ENCODE assay signal across 20 mouse cellular contexts in genomic region chr6:149323523-149324241, GRCm38 (mm10). TPM values are rescaled to one million over a fixed set of nuclear protein-coding genes. Genes with fewer than 3 reads are reported as not detected.
DNase-seq lines count a peak whose midpoint lies in the region; ATAC-seq and TF ChIP-seq lines count a peak whose summit lies in the region.
"Had no signal": no experiment of that assay in that cellular context is flagged by ENCODE, and none has a peak within 500 bp of the region (broad histone marks: within the 10 kb centered on the region; RNA-seq: fewer than 3 reads in every experiment).

No protein-coding gene starts in this region.

- ATAC-seq in liver, postnatal 0 days = no peak
- peak; percentile 38; the same call in 1 of the 2 replicates for ATAC-seq in liver, embryonic 14.5 days (ENCODE audit: insufficient read depth)
- no peak for ATAC-seq in midbrain, embryonic 15.5 days (replicated peaks)
- ATAC-seq in hindbrain, embryonic 13.5 days (ENCODE audit: low FRiP score) = no peak
- ATAC-seq: activated CD4-positive, CD25-positive, alpha-beta regulatory T cell, adult 4 months; hindbrain, postnatal 0 days; Patski had no signal

- no peak for TF ChIP-seq CTCF in liver, postnatal 0 days (IDR thresholded peaks at IDR 0.05; ENCODE audit: low read depth)
- no peak for TF ChIP-seq CTCF in bone marrow macrophage, adult 2 months (IDR thresholded peaks at IDR 0.05; ENCODE audit: low read depth, low read length)
- TF ChIP-seq CTCF in liver, embryonic 14.5 days (IDR thresholded peaks at IDR 0.05; ENCODE audit: low read depth) = no peak

- no peak overlapping the region for H3K4me2 ChIP-seq in liver, postnatal 0 days (ENCODE audit: low read depth, low read length)
- H3K4me2 ChIP-seq in liver, embryonic 14.5 days (ENCODE audit: low read depth) = no peak overlapping the region
- H3K4me2 ChIP-seq in myocyte (ENCODE audit: low read depth) = peak overlapping the region; percentile 8
- H3K4me2 ChIP-seq in midbrain, embryonic 15.5 days = no peak overlapping the region
- no peak overlapping the region for H3K4me2 ChIP-seq in hindbrain, embryonic 13.5 days
- H3K4me2 ChIP-seq: neural tube, embryonic 15.5 days had no signal

- H3K27ac ChIP-seq in liver, postnatal 0 days (ENCODE audit: low read depth) = no peak overlapping the region
- H3K27ac ChIP-seq in bone marrow macrophage, adult 2 months (ENCODE audit: insufficient read depth, low read depth, low read length) = peak overlapping the region; percentile 86
- no peak overlapping the region for H3K27ac ChIP-seq in liver, embryonic 14.5 days
- H3K27ac ChIP-seq in midbrain, embryonic 15.5 days = no peak overlapping the region
- H3K27ac ChIP-seq in hindbrain, embryonic 13.5 days = no peak overlapping the region
- H3K27ac ChIP-seq: heart, adult 2 months; hindbrain, postnatal 0 days; neural tube, embryonic 15.5 days had no signal

- H3K9me3 ChIP-seq in liver, postnatal 0 days (ENCODE audit: low read length) = no peaks in the 10 kb centered on the region
- H3K9me3 ChIP-seq in liver, embryonic 14.5 days (ENCODE audit: control insufficient read depth, low read length) = no peaks in the 10 kb centered on the region
- H3K9me3 ChIP-seq in midbrain, embryonic 15.5 days = no peaks in the 10 kb centered on the region
- no peaks in the 10 kb centered on the region for H3K9me3 ChIP-seq in hindbrain, embryonic 13.5 days
- H3K9me3 ChIP-seq: neural tube, embryonic 15.5 days had no signal

- no peak for TF ChIP-seq POLR2A in bone marrow macrophage, adult 2 months (IDR thresholded peaks at IDR 0.05; ENCODE audit: borderline replicate concordance, low read depth, low read length)
- no peak for TF ChIP-seq POLR2A in myocyte (IDR thresholded peaks at IDR 0.05; ENCODE audit: insufficient read length, low read depth)

- peaks cover 13% of the 10 kb centered on the region for H3K79me2 ChIP-seq in myocyte (ENCODE audit: control insufficient read depth, insufficient read depth)

- no peak overlapping the region for H3K9ac ChIP-seq in liver, postnatal 0 days (replicated peaks)
- no peak overlapping the region for H3K9ac ChIP-seq in liver, embryonic 14.5 days (replicated peaks)
- no peak overlapping the region for H3K9ac ChIP-seq in midbrain, embryonic 15.5 days
- H3K9ac ChIP-seq in hindbrain, embryonic 13.5 days = no peak overlapping the region
- H3K9ac ChIP-seq: neural tube, embryonic 15.5 days had no signal

- peak; percentile 5 for DNase-seq in liver
- DNase-seq in liver, postnatal 0 days = no peak
- no peak for DNase-seq in liver, embryonic 14.5 days (ENCODE audit: low read depth in 3 of 3, low spot score in 3 of 3)
- no peak for DNase-seq in right cerebral cortex, adult 2 months (ENCODE audit: low spot score in 2 of 2)
- DNase-seq: adrenal gland, postnatal 14 days; cerebellum, adult 8-10 months; gastrocnemius, postnatal 10 days; heart, adult 2 months; kidney, adult 2 months; kidney, postnatal 36 days; right cerebral cortex, postnatal 4 days; thymus, postnatal 36 days had no signal

- no peak overlapping the region for H3ac ChIP-seq in myocyte (ENCODE audit: control insufficient read depth, insufficient read length)

- WGBS in liver, postnatal 0 days (ENCODE audit: insufficient replicate concordance) = 51% methylated on average over 4 of the region's 4 CpGs
- WGBS in liver, embryonic 14.5 days (ENCODE audit: insufficient replicate concordance) = 51% methylated on average over 4 of the region's 4 CpGs
- 95% methylated on average over 4 of the region's 4 CpGs for WGBS in midbrain, embryonic 15.5 days
- 91% methylated on average over 4 of the region's 4 CpGs for WGBS in hindbrain, embryonic 13.5 days

- no peaks in the 10 kb centered on the region for H3K27me3 ChIP-seq in liver, postnatal 0 days (ENCODE audit: insufficient read depth, low read length)
- no peaks in the 10 kb centered on the region for H3K27me3 ChIP-seq in liver, embryonic 14.5 days (ENCODE audit: control insufficient read depth, insufficient read depth, low read length)
- H3K27me3 ChIP-seq in myocyte (ENCODE audit: control insufficient read depth, insufficient read depth, insufficient read length) = no peaks in the 10 kb centered on the region
- no peaks in the 10 kb centered on the region for H3K27me3 ChIP-seq in midbrain, embryonic 15.5 days (replicated peaks)
- H3K27me3 ChIP-seq in hindbrain, embryonic 13.5 days = no peaks in the 10 kb centered on the region
- H3K27me3 ChIP-seq: neural tube, embryonic 15.5 days; Patski had no signal

- no peaks in the 10 kb centered on the region for H3K4me1 ChIP-seq in liver, postnatal 0 days (ENCODE audit: insufficient read depth)
- peaks cover 5% of the 10 kb centered on the region for H3K4me1 ChIP-seq in bone marrow macrophage, adult 2 months (ENCODE audit: control insufficient read depth, insufficient read depth, low read length)
- peaks cover 0 to 7% of the 10 kb centered on the region in 2 experiments; a peak in 2 of 4 replicates for H3K4me1 ChIP-seq in liver, embryonic 14.5 days (replicated peaks; ENCODE audit: control insufficient read depth in 2 of 2, insufficient read depth in 2 of 2, low read length in 1 of 2)
- no peaks in the 10 kb centered on the region for H3K4me1 ChIP-seq in midbrain, embryonic 15.5 days
- no peaks in the 10 kb centered on the region for H3K4me1 ChIP-seq in hindbrain, embryonic 13.5 days (replicated peaks)
- H3K4me1 ChIP-seq: neural tube, embryonic 15.5 days had no signal

- no peak overlapping the region for H3K4me3 ChIP-seq in liver, postnatal 0 days (ENCODE audit: low read depth, low read length)
- no peak overlapping the region for H3K4me3 ChIP-seq in bone marrow macrophage, adult 2 months (ENCODE audit: insufficient read depth, low read length)
- no peak overlapping the region for H3K4me3 ChIP-seq in liver, embryonic 14.5 days (ENCODE audit: insufficient read depth in 1 of 2, low read depth in 2 of 2, low read length in 2 of 2)
- no peak overlapping the region for H3K4me3 ChIP-seq in myocyte
- no peak overlapping the region for H3K4me3 ChIP-seq in midbrain, embryonic 15.5 days
- no peak overlapping the region for H3K4me3 ChIP-seq in hindbrain, embryonic 13.5 days
- H3K4me3 ChIP-seq: heart, adult 2 months; neural tube, embryonic 15.5 days had no signal

- peaks cover 86% of the 10 kb centered on the region for H3K36me3 ChIP-seq in liver, postnatal 0 days (replicated peaks; ENCODE audit: insufficient read depth, low read length)
- peaks cover 55% of the 10 kb centered on the region for H3K36me3 ChIP-seq in liver, embryonic 14.5 days (replicated peaks; ENCODE audit: control insufficient read depth, insufficient read depth, low read depth)
- peaks cover 92% of the 10 kb centered on the region for H3K36me3 ChIP-seq in myocyte (ENCODE audit: control insufficient read depth, insufficient read depth)
- H3K36me3 ChIP-seq in midbrain, embryonic 15.5 days (replicated peaks) = peaks cover 68% of the 10 kb centered on the region
- H3K36me3 ChIP-seq in hindbrain, embryonic 13.5 days = peaks cover 87% of the 10 kb centered on the region

- TF ChIP-seq EP300 in liver, postnatal 0 days (IDR thresholded peaks at IDR 0.05; ENCODE audit: low read depth) = no peak
- TF ChIP-seq EP300 in liver, embryonic 14.5 days (IDR thresholded peaks at IDR 0.05; ENCODE audit: low read depth) = no peak

TF ChIP-seq in myocyte, 11 proteins besides CTCF, POLR2A, EP300 and RAD21:
- TF ChIP-seq TCF12 (IDR thresholded peaks at IDR 0.05; ENCODE audit: insufficient read depth, poor library complexity, severe bottlenecking) = no peak
- peak in 1 of 3 experiments; percentile 65 for TF ChIP-seq MYOG (IDR thresholded peaks at IDR 0.05; ENCODE audit: control insufficient read depth in 1 of 3, insufficient read depth in 1 of 3, insufficient read length in 2 of 3, low read depth in 2 of 3)
TF ChIP-seq in myocyte: peak in this region for 1.

RNA-seq across cellular contexts. Expression of gene Resf1, which starts 14.5 kb away (rescaled TPM):
- polyA plus RNA-seq in liver, postnatal 0 days (2015; fragmentation: Nextera tagmentation; extraction: Ambion mirVana) = 16.0 and 22.3 TPM in 2 replicates
- polyA plus RNA-seq in bone marrow macrophage, adult 2 months (2012; ENCODE audit: insufficient read depth, insufficient read length, missing spikeins) = 46.4 and 50.0 TPM in 2 replicates
- 3.2 and 5.0 TPM in 2 replicates for polyA plus RNA-seq in liver, embryonic 14.5 days (2012; rRNA removed)
- polyA plus RNA-seq in liver, embryonic 14.5 days (2014; fragmentation: Nextera tagmentation; extraction: Ambion mirVana) = 22.3 and 23.6 TPM in 2 replicates
- 8.2 TPM for polyA plus RNA-seq in myocyte (2012; fragmentation: generic; extraction: Trizol)
- 32.2 and 34.8 TPM in 2 replicates for polyA plus RNA-seq in midbrain, embryonic 15.5 days (2015; fragmentation: Nextera tagmentation; extraction: Ambion mirVana)
- 36.1 and 36.5 TPM in 2 replicates for polyA plus RNA-seq in hindbrain, embryonic 13.5 days (2015; fragmentation: Nextera tagmentation; extraction: Ambion mirVana)
